Mouse (Mus musculus): ENCODE data around the gene Faf2.

Faf2 gene

GRCm38 (mm10) chr13:54621155-54621932, at the start of gene Faf2:
Faf2 (plus strand) TSS chr13:54621784.
- DNase-seq (ENCODE audit: low read depth, low spot score), result peak; percentile 97

- no peak for DNase-seq (ENCODE audit: low read depth, low spot score)
These were observed 49.0 kb upstream of the Faf2 start for GRCm38 (mm10) chr13:54572621-54573020.

DNA sequence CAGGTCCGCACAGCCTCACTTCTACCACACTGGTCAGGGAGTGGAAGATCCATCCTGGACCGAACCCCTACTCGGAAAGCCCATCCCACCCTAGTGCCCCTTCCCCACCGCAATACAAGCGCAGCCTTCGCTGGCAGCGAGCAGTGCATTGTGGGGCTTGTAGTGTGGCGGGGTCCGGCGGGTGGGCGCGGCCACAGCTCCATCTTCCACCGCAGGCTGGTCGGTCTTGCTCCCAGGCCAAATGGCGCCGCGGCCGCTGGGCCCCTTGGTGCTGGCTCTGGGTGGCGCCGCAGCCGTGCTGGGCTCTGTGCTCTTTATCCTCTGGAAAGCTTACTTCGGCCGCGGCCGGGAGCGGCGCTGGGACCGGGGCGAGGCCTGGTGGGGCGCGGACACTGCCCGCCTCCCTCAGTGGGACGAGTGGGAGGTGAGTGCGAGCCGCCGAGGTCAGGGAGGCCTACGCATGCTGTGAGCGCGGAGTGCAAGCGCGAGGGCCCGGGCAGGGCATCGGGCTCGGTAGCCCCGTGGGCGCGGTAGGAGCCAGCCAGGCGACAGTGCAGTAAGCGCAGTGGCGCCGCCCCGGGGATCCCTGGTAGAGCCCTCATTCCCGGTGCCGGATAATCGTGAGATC, 46.6 kb upstream of the Faf2 start, which contains the start of gene Arl10:
Gene Arl10, plus strand, starts transcription at position 162 of the 628 bp plus-strand sequence.
- peak; percentile 56 for DNase-seq (ENCODE audit: low read depth, low spot score)

DNA sequence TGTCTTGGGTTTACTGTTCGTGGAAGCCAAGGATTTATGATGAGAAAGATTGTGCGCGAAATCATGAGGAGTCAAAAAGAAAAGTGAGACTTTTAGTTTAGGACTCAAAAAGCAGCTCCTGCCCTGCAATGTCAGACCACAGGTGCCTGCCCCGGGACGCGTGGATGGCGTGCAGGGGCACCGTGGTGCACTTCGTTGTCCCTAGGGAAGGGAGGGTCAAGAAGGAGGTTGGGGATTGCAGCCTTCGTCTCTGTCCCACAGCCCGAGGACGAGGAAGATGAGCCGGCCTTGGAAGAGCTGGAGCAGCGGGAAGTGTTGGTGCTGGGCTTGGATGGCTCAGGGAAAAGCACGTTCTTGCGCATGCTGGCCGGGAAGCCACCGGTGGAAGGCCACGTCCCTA, 46.1 kb upstream of the Faf2 start:
- no peak for DNase-seq (ENCODE audit: low read depth, low spot score)

GRCm38 (mm10) chr13:54577652-54578507, 43.7 kb upstream of the Faf2 start:
- DNase-seq (ENCODE audit: low read depth, low spot score), result no peak

- DNase-seq (ENCODE audit: low read depth, low spot score), result no peak
These were observed 40.2 kb upstream of the Faf2 start for GRCm38 (mm10) chr13:54581385-54581784.

DNA sequence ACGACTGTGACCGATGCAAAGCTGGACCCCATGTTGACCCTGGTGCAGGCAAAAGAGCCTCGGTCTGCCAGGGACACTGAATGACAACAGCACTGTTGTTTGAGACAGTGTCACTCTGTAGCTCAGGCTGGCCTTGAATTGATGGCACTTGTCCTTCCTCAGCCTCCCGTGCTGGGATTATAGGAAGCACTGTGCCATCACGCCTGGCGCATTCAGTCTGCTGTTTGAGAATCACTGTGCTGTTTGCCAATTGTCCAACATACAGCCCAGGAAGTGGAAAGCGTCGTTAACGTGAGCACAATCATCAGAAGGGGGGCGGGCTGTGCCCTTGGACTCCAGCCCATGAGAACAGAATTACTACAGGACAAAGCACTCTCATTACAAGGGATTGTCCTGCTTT, 39.5 kb upstream of the Faf2 start:
- DNase-seq (ENCODE audit: low read depth, low spot score), result no peak

GRCm38 (mm10) chr13:54582860-54583259, 38.7 kb upstream of the Faf2 start:
- DNase-seq (ENCODE audit: low read depth, low spot score), result no peak

DNA sequence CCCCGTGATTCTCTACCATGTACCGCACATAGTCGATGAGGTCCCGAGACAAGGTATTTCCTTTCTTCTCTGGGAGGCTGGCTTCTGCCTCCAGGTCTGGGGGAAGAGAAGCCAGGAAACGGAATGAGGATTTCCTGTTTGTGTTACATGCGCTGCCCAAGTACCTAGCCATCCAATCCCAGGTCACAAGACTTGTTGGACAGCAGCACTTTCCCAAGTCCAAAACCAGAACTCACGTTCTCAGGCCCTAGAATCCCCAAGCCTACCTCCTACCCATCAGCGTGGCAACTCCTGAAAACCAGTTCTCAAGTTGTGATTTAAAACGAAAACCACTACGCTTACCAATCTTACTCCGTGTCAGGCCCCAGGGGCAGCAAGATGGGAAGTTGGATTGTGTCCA, 35.8 kb upstream of the Faf2 start:
- no peak for DNase-seq (ENCODE audit: low read depth, low spot score)

- DNase-seq (ENCODE audit: low read depth, low spot score), result no peak
These were observed 32.1 kb upstream of the Faf2 start for GRCm38 (mm10) chr13:54589414-54589995.

GRCm38 (mm10) chr13:54589996-54590951, 31.3 kb upstream of the Faf2 start, which contains the start of the genes Nop16 and Higd2a:
Nop16 (minus strand) TSS chr13:54590090.
Higd2a (plus strand) TSS chr13:54590207.
- peak; percentile 97 for DNase-seq (ENCODE audit: low read depth, low spot score)

GRCm38 (mm10) chr13:54591776-54592356, 29.7 kb upstream of the Faf2 start:
- DNase-seq (ENCODE audit: low read depth, low spot score), result no peak

DNA sequence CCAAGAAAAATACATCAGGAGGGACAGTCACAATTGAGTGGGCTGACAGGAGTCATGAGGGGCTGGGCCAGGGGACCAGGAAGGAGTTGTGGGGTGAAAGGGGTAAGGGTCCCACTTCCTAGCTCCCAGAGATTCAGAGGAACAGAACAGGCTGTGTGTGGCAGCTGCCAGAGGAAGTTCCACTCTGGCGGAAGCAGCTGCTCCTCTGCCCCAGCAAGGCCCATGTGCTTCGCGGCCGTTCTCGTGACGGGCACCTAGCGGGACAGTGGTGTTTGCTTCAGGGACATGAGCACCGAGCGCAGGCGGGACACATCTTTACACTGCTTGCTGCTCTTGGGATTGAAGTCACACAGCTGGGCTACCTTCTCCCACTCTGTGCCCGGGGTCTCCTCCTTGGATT, 28.0 kb upstream of the Faf2 start:
- no peak for DNase-seq (ENCODE audit: low read depth, low spot score)

- no peak for DNase-seq (ENCODE audit: low read depth, low spot score)
These were observed 25.4 kb upstream of the Faf2 start for GRCm38 (mm10) chr13:54596107-54596690.

DNA sequence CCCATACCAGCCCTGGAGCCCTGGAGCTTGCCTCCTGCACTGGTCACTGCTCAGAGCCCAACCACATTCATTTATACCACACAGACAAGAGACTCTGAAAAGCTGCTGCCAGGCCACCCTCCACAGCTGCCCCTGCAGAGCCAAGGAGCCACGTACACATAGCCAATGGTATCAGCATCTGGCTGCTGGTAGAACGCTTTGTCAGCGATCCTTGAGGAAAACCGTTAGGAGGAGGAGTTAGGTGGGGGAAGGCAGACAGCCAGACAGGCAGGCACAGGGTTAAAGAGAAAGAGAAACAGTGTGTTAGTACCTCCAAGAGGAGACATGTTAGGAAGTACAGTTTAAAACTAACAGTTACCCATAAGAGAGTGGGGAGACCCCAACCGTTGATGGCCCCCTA, 24.7 kb upstream of the Faf2 start:
- no peak for DNase-seq (ENCODE audit: low read depth, low spot score)

GRCm38 (mm10) chr13:54598622-54599143, 22.9 kb upstream of the Faf2 start:
- DNase-seq (ENCODE audit: low read depth, low spot score), result no peak

- DNase-seq (ENCODE audit: low read depth, low spot score), result no peak
These were observed 18.9 kb upstream of the Faf2 start for GRCm38 (mm10) chr13:54602639-54603111.

DNA sequence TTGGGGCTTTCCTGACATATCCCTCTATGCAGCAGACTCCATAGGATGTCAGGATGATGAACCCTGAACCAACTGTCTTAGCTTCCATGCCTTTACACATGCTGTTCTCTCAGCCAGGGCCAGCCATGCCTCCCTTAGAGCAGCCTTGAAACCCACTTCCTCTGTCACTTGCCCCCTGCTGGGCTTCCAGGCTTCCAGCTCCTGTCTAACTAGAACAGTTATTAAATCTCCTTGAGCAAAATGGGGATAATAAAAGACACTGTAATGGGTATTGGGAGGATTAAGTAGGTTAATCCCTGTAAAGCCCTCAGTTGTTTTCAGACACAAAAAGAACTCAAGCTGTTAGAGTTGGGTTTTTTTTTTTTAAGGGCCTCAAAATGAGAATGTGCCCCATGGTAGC, 18.1 kb upstream of the Faf2 start:
- DNase-seq (ENCODE audit: low read depth, low spot score), result no peak

DNA sequence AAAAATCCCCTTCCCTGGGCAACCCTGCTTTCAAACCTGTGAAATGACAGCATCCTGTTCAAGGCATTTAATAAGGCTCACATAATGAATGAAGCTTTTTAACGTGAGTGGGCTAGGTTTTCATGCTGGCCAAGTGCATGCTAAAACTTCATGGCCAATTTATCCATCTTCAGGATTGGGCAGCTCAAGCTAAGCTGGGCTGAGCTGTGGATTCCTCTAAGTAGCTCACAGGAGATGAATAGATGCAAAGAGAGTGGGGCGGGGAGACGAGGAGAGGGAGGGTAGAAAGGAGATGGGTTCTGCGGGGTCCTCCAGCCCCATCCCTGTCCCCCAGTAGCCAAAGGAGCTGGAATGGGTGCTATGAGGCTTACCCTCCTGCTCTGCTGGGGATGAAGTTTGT, 17.4 kb upstream of the Faf2 start:
- DNase-seq (ENCODE audit: low read depth, low spot score), result no peak

Data from embryo, embryonic 11.5 days (tissue).